Mouse (Mus musculus): ENCODE data around the gene Rbms2.
A peak's percentile ranks its signal among the peaks of the same experiment; 100 is the strongest.
"Not testable (repeated sequence)": the region's sequence is repeated elsewhere in the genome, so short reads cannot be mapped to it uniquely, and the experiment has no call there.

Rbms2 gene

DNA sequence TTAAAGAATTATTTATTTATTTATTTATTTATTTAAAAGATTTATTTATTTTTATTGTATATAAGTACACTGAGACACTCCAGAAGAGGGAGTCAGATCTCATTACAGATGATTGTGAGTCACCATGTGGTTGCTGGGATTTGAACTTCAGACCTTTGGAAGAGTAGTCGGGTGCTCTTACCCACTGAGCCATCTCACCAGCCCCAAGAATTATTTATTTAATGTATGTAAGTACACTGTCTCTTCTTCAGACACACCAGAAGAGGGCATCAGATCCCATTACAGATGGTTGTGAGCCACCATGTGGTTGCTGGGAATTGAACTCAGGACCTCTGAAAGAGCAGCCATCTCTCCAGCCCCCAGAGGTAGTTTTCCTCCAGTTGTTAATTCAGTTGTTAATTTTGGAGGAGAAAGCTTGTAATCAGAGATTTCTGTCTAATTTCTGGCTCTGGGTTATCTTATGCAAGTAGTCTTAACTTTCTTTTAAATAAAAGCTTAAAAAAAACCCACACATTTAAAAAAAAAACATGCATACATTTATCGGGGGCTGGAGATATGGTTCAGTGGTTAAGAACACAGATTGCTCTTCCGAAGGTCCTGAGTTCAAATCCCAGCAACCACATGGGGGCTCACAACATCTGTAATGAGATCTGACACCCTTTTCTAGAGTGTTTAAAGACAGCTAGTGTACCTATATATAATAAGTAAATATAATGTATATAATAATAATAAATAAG lies 12.1 kb upstream of the Rbms2 start:
- DNase-seq = not testable (repeated sequence)

DNA sequence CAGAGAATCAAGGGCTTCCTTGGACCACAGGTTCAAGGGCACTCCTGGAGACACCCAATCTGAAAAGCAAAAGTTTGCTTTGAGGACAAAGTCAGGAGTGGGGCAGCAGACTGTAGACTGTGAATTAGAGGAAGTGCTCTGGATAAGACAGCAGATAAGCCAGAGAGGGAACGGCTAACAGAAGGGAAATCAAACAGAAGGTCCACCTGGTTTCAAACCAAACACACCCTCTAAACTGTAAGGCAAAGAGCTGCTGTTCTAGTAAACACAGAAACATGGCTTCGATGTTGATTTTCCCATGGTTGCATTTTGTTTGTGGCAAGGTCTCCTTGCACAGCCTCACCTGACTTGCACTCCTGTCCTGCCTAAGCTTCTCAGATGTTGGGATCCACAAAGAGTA lies 11.4 kb upstream of the Rbms2 start:
- no peak for DNase-seq

DNA sequence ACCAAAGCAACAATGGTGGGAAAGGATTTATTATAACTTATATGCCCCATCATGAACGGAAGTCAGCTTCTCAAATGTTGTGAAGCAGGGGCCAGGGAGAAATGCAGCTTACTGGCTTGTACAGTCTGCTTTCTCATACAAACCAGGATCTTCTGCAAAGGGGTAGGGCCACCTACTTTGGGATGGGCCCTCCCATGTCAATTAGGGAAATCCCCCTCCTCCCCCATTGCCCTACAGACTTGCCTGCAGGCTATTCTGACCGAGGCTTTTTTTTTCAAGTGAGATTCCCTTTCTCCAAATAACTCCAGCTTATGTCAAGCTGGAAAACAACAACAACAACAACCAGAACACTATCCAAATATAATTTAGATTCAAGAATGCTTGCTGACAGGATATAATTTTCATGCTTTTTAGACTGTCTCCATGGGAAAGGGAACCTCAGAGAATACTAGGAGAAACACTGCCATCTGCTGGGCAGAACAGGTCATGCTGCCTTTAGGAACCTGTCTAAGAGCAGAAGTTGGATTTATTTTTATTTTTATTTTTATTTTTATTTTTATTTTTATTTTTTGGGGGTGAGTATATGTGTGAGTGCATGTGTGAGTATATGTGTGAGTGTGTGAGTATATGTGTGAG lies 8.3 kb upstream of the Rbms2 start:
- peak; percentile 85 for DNase-seq

- no peak for DNase-seq
Observed at GRCm38 (mm10) chr10:128187181-128187605, 7.1 kb upstream of the Rbms2 start.

- DNase-seq = peak; percentile 83
Observed at GRCm38 (mm10) chr10:128185959-128186358, 5.9 kb upstream of the Rbms2 start.

DNA sequence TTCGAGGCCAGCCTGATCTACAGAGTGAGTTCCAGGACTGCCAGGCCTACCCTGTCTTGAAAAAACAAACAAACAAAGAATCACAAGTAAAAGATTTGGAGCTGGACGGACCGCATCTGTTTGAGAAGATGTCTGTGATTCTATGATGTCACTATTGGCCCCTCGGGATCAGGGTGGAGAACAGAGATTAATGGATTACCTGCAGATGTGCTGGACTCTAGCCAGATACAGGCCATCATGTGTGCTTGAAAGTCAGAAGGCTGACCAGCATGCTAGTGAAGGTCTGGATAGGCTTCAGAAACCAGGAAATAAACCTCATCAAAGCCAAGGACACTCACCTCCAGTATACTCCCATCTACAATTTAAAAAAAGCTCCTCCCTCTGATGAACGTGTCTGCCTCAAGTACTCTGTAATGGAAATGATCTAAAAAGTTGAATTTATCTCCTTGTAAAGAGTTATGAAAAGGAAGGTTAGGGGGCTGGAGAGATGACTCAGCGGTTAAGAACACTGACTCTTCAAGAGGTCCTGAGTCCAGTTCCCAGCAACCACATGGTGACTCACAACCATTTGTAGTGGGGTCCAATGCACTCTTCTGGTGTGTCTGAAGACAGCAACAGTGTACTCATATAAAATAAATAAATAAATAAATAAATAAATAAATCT lies 5.3 kb upstream of the Rbms2 start:
- DNase-seq = no peak

GRCm38 (mm10) chr10:128184296-128184695 lies 4.2 kb upstream of the Rbms2 start:
- DNase-seq = no peak

DNA sequence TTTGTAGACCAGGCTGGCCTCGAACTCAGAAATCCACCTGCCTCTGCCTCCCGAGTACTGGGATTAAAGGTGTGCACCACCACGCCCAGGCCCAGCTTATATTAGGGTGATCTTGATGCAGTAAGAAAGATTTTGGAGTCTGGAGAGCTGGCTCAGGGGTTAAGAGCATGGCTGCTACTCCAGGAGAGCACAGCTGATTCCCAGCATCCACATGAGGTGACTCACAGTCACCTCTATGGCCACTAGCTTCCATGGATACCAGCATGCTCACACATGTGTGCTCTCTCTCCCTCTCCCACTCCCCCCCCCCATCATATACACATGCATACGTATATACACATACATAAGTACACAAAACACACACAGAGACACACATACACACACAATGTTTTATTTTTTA lies 2.8 kb downstream of the Rbms2 start:
- DNase-seq = no peak

- peak; percentile 76 for DNase-seq
Observed at GRCm38 (mm10) chr10:128175996-128176755, 3.9 kb downstream of the Rbms2 start.

DNA sequence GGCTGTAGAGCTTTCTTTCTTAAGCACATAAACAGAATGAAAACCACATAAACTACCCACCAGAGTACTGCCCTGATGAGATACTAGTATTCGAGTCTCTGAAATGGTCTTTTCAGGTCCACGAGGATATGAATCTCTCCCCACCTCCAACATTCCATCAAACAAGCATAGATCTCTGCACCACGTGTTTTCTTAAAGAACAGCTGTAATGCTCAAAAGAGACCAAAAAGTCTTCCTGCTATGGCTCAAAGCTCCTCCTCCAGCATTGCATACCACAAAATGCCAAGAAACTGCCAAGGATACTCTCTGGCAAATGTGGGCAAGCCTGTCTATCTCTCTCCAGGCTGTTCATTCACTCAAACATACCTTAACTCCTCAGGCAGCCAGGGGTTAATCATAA lies 4.8 kb downstream of the Rbms2 start:
- DNase-seq = no peak

DNA sequence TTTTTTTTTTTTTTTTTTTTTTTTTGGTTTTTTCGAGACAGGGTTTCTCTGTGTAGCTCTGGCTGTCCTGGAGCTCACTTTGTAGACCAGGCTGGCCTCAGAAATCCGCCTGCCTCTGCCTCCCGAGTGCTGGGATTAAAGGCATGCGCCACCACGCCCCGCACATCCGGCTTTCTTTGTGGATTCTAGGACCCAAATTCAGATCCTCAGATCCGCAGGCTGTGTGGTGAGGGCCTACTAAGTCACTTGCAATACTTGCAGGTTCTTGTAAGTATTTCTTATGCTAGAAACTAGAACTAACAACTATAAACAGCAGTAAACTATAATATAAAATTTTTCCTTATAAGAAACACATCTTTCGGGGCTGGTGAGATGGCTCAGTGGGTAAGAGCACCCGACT lies 8.7 kb downstream of the Rbms2 start:
- not testable (repeated sequence) for DNase-seq

- no peak for DNase-seq
Observed at GRCm38 (mm10) chr10:128167091-128167490, 13.0 kb downstream of the Rbms2 start.

GRCm38 (mm10) chr10:128165726-128166125 lies 14.4 kb downstream of the Rbms2 start:
- not testable (repeated sequence) for DNase-seq

DNA sequence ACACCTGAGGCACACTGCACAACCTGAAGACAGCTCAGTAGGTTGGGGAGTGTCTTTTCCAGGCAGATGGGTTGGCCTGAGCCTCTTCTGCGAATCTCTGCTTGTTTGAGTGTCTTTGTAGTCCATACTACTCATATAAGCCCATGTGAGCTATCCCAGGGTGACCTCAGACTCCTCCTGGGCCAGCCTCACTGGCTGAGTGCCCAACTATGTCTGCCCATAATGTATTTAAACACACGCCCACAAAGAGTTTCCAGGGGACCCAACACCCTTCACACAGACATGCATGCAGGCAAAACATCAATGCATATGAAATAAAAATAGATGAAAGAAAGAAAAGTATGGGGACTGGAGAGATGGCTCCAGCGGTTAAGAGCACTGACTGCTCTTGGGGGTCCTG lies 26.1 kb downstream of the Rbms2 start:
- no peak for DNase-seq

DNA sequence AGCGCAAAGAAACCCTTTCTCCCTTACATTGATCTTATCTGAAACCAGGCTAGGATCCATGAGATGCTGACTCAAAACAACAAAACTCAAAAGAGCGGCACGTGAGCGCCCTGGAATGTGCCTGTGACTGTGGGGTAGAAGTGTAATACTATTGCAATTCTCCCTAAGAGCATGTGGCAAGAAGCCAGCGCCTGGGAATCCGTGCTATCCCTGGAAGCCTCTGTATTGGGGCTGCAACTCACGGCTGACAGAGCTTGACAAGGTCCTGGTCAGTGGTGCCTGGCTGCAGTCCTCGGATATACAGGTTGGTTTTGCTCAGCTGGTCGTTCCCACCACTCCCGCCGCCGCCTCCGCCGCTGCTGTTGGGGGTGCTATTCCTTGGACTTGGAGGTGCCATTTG lies 29.2 kb downstream of the Rbms2 start:
- DNase-seq = no peak

- DNase-seq = no peak
Observed at GRCm38 (mm10) chr10:128149592-128149991, 30.5 kb downstream of the Rbms2 start.

GRCm38 (mm10) chr10:128148789-128149365 lies 31.2 kb downstream of the Rbms2 start:
- DNase-seq = no peak

DNA sequence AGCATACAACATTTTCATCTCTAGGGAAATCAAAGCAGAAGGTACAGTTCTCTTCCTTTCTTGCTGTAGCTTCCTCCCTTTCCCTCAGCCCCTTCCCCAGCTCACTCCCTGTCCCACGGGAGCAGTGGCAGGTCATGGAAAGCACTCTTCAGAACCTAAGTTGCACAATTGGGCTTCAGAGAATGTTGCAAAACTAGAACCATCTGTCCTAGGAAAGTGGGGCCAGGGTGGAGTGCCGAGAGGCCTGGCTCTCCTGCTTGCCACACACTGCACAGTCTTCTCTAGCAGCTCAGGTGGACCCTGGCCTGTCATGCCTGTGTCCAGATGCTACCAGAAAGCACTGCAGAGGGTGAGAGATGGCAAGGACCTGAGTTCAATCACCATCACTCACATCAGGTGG lies 35.1 kb downstream of the Rbms2 start:
- DNase-seq = no peak

DNA sequence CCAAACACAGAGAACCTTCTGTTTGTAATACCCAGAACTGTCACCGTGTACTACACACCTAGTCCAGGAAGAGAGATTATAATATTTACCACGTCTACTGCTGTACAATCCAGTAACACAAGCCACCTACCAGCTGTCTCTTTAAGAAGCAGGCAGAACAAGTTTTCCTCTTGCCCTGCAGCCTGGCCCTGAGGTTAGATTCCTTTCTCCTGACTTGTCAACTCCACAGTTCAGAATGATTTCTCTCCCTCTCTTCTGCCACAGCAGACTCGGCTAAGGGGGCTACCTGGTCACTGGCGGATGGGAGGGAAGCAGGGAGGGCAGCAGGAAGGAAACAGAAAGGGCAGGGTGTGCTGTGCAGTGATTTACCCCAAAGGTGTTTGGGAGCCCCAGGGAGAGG lies 36.4 kb downstream of the Rbms2 start:
- DNase-seq = no peak

- no peak for DNase-seq
Observed at GRCm38 (mm10) chr10:128142165-128142564, 37.9 kb downstream of the Rbms2 start.

DNA sequence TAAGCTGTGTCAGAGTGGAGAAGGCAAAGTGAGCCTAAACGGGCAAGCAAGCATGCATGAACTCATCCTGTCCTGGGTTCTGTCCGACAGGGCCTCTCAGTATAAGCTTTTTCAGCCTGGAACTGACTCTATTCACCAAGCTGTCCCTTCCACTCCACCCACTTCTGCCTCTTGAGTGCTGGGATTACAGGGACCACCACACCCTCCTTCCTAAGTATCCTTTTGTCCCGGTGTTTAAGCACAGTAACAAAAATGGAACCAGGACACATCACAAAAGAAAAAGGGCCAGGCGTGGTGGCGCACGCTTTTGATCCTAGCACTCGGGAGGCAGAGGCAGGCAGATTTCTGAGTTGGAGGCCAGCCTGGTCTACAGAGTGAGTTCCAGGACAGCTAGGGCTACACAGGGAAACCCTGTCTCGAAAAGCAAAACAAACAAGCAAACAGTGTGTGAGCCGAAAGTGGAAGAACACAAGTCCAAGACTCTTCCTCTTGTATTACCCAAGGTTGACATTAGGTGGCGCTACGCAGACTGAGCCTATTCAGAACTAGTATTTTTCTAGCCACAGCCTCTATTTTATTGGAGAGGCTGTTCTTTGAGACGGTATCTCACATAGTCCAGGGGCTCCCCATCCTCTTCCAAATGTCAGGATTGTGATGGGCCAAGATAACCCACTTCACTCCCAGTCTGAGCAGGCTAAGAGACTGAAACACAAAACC lies 39.7 kb downstream of the Rbms2 start:
- peak; percentile 69 for DNase-seq

- no peak for DNase-seq
Observed at GRCm38 (mm10) chr10:128135374-128135773, 44.7 kb downstream of the Rbms2 start.
